Mouse (Mus musculus): ENCODE results near the gene Parp3.

The Parp3 gene

GRCm38 (mm10) chr9:106456325-106457162 lies 20.2 kb downstream of the Parp3 start:
- no peak for DNase-seq (ENCODE audit: low read depth)

GRCm38 (mm10) chr9:106454888-106455681 lies 21.7 kb downstream of the Parp3 start:
- no peak for DNase-seq (ENCODE audit: low read depth)

- DNase-seq (ENCODE audit: low read depth): no peak
Observed at GRCm38 (mm10) chr9:106454071-106454761, 22.5 kb downstream of the Parp3 start.

GRCm38 (mm10) chr9:106453271-106454070 lies 23.3 kb downstream of the Parp3 start, which contains the start of gene Pcbp4:
TSS of gene Pcbp4 (plus strand) at chr9:106453291.
- peak; percentile 42 for DNase-seq (ENCODE audit: low read depth)

GRCm38 (mm10) chr9:106452821-106453220 lies 23.9 kb downstream of the Parp3 start:
- DNase-seq (ENCODE audit: low read depth): no peak

- DNase-seq (ENCODE audit: low read depth): no peak
Observed at GRCm38 (mm10) chr9:106452351-106452750, 24.4 kb downstream of the Parp3 start.

GRCm38 (mm10) chr9:106451899-106452298 lies 24.9 kb downstream of the Parp3 start:
- DNase-seq (ENCODE audit: low read depth): no peak

GRCm38 (mm10) chr9:106451298-106451697 lies 25.5 kb downstream of the Parp3 start:
- no peak for DNase-seq (ENCODE audit: low read depth)

- no peak for DNase-seq (ENCODE audit: low read depth)
Observed at GRCm38 (mm10) chr9:106450661-106451060, 26.1 kb downstream of the Parp3 start.

GRCm38 (mm10) chr9:106449947-106450346 lies 26.8 kb downstream of the Parp3 start:
- DNase-seq (ENCODE audit: low read depth): no peak

GRCm38 (mm10) chr9:106448498-106449031 lies 28.2 kb downstream of the Parp3 start:
- peak; percentile 87 for DNase-seq (ENCODE audit: low read depth)

- no peak for DNase-seq (ENCODE audit: low read depth)
Observed at GRCm38 (mm10) chr9:106447951-106448350, 28.8 kb downstream of the Parp3 start.

- peak; percentile 95 for DNase-seq (ENCODE audit: low read depth)
Observed at GRCm38 (mm10) chr9:106447348-106447747, 29.4 kb downstream of the Parp3 start, which contains the start of the genes Abhd14b and Abhd14a. TSS of gene Abhd14b (plus strand) at chr9:106447459. TSS of gene Abhd14a (minus strand) at chr9:106447678.

GRCm38 (mm10) chr9:106444836-106445235 lies 31.9 kb downstream of the Parp3 start:
- DNase-seq (ENCODE audit: low read depth): no peak

- DNase-seq (ENCODE audit: low read depth): no peak
Observed at GRCm38 (mm10) chr9:106442680-106443079, 34.1 kb downstream of the Parp3 start.

GRCm38 (mm10) chr9:106436566-106436965 lies 40.2 kb downstream of the Parp3 start:
- DNase-seq (ENCODE audit: low read depth): no peak

- DNase-seq (ENCODE audit: low read depth): no peak
Observed at GRCm38 (mm10) chr9:106433389-106433788, 43.4 kb downstream of the Parp3 start.

- DNase-seq (ENCODE audit: low read depth): no peak
Observed at GRCm38 (mm10) chr9:106430015-106430264, 46.8 kb downstream of the Parp3 start.

- DNase-seq (ENCODE audit: low read depth): peak; percentile 97
Observed at GRCm38 (mm10) chr9:106429221-106430014, 47.3 kb downstream of the Parp3 start, which contains the start of gene Rpl29. TSS of gene Rpl29 (plus strand) at chr9:106429454.

GRCm38 (mm10) chr9:106428719-106429220 lies 48.0 kb downstream of the Parp3 start:
- peak; percentile 52 for DNase-seq (ENCODE audit: low read depth)
